Mouse (Mus musculus) myocyte (in vitro differentiated cells): ENCODE results near the gene Camk1. TPM values are rescaled to one million over a fixed set of nuclear protein-coding genes. Genes with fewer than 3 reads are reported as not detected.

ENCODE experiments used
- H3K27me3 ChIP-seq: one replicate; pipeline ENCODE4 v1.6.1; 2011; ENCODE audit not compliant: control insufficient read depth, insufficient read depth, insufficient read length
- H3K36me3 ChIP-seq: one replicate; pipeline ENCODE4 v1.6.1; 2011; ENCODE audit not compliant: control insufficient read depth, insufficient read depth
- H3K4me2 ChIP-seq: one replicate; pipeline ENCODE4 v1.6.1; 2011; ENCODE audit warnings: low read depth, control low read depth
- H3K4me3 ChIP-seq: one replicate; pipeline ENCODE4 v1.5.1; 2011; ENCODE audit warnings: mild to moderate bottlenecking, control low read depth, moderate library complexity
- H3K79me2 ChIP-seq: one replicate; pipeline ENCODE4 v1.6.1; 2011; ENCODE audit not compliant: control insufficient read depth, insufficient read depth
- H3ac ChIP-seq: one replicate; pipeline ENCODE4 v1.6.1; 2011; ENCODE audit not compliant: control insufficient read depth, insufficient read length
- CEBPB ChIP-seq: IDR thresholded peaks from 2 replicates; pipeline ENCODE4 v1.6.1; 2011; ENCODE audit warnings: mild to moderate bottlenecking, moderate library complexity; ENCODE audit not compliant: poor library complexity, insufficient read depth, severe bottlenecking
- E2F4 ChIP-seq: IDR thresholded peaks from one replicate; pipeline ENCODE4 v1.6.1; 2011; ENCODE audit warnings: mild to moderate bottlenecking, control low read depth, moderate library complexity; ENCODE audit not compliant: insufficient read depth
- MAX ChIP-seq: IDR thresholded peaks from one replicate; pipeline ENCODE4 v1.6.1; 2011; ENCODE audit warnings: low read depth, mild to moderate bottlenecking, control low read depth
- MYOD1 ChIP-seq, 3 experiments: IDR thresholded peaks; one replicate each; pipeline ENCODE4 v1.6.1; 2011; ENCODE audit warnings: control low read depth in 2 of 3, low read depth in 2 of 3, mild to moderate bottlenecking in 2 of 3, moderate library complexity in 1 of 3; ENCODE audit not compliant: insufficient read length in 2 of 3, control insufficient read depth in 1 of 3
- MYOG ChIP-seq, 3 experiments: IDR thresholded peaks; one replicate each; pipeline ENCODE4 v1.6.1; 2011; ENCODE audit warnings: control low read depth in 2 of 3, low read depth in 2 of 3, mild to moderate bottlenecking in 2 of 3; ENCODE audit not compliant: insufficient read length in 2 of 3, control insufficient read depth in 1 of 3, insufficient read depth in 1 of 3
- POLR2A ChIP-seq: IDR thresholded peaks from one replicate; pipeline ENCODE4 v1.6.1; 2011; ENCODE audit warnings: low read depth, mild to moderate bottlenecking, control low read depth, moderate library complexity; ENCODE audit not compliant: insufficient read length
- POLR2AphosphoS2 ChIP-seq: IDR thresholded peaks from one replicate; pipeline ENCODE4 v1.6.1; 2011; ENCODE audit warnings: low read depth, control low read depth; ENCODE audit not compliant: insufficient read length
- REST ChIP-seq: IDR thresholded peaks from one replicate; pipeline ENCODE4 v1.6.1; 2011; ENCODE audit warnings: mild to moderate bottlenecking, control low read depth, moderate library complexity; ENCODE audit not compliant: insufficient read depth, insufficient read length
- SRF ChIP-seq: IDR thresholded peaks from one replicate; pipeline ENCODE4 v1.6.1; 2011; ENCODE audit warnings: low read depth; ENCODE audit not compliant: control insufficient read depth, insufficient read length
- TCF12 ChIP-seq: IDR thresholded peaks from one replicate; pipeline ENCODE4 v1.6.1; 2011; ENCODE audit warnings: mild to moderate bottlenecking, control low read depth; ENCODE audit not compliant: poor library complexity, insufficient read depth, severe bottlenecking
- TCF3 ChIP-seq: IDR thresholded peaks from one replicate; pipeline ENCODE4 v1.6.1; 2011; ENCODE audit warnings: low read depth, control low read depth; ENCODE audit not compliant: insufficient read length
- USF1 ChIP-seq: IDR thresholded peaks from one replicate; pipeline ENCODE4 v1.6.1; 2011; ENCODE audit warnings: low read depth, mild to moderate bottlenecking, control low read depth, moderate library complexity
- polyA plus RNA-seq: library from polyadenylated mRNA; unstranded; fragments of >200 nt; fragmentation: generic; extraction: Trizol; gene quantifications from one replicate; pipeline ENCODE4 v1.2.1, GENCODE M21; 2012; ENCODE audit warnings: missing spikeins

Gene Camk1
- polyA plus RNA-seq, 1 experiment, result 44.5 TPM

DNA sequence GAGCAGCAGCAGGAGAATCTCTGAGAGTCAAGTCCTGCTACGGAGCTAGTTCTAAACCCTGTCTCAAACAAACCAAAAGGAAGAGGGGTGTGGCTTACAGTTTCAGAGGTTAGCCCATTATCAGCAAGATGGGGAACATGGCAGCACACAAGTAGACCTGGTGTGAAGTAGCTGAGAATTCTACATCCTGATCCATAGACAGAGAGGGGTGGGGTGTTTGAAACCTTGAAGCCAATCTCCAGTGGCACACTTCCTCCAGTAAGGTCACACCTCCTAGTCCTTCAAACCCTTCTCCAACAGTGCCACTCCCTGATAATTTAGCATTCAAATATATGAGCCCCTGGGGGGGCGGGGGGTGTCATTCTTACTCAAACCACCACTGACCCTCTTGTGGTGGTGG is 47.7 kb downstream of the Camk1 start:
- no peaks in the 10 kb centered on the region for H3K79me2 ChIP-seq
- no peaks in the 10 kb centered on the region for H3K36me3 ChIP-seq
- H3K27me3 ChIP-seq, result no peaks in the 10 kb centered on the region
- no peak overlapping the region for H3K4me3 ChIP-seq
- no peak overlapping the region for H3ac ChIP-seq
- no peak overlapping the region for H3K4me2 ChIP-seq
- TF ChIP-seq MYOG (IDR thresholded peaks at IDR 0.05; ENCODE audit: control insufficient read depth in 1 of 3, insufficient read depth in 1 of 3, insufficient read length in 2 of 3, low read depth in 2 of 3) (no peak), E2F4 (no peak)

GRCm38 (mm10) chr6:113292938-113293337 is 50.8 kb downstream of the Camk1 start:
- no peak overlapping the region for H3ac ChIP-seq
- H3K4me3 ChIP-seq, result no peak overlapping the region
- no peaks in the 10 kb centered on the region for H3K27me3 ChIP-seq
- TF ChIP-seq MAX (no peak), REST (no peak), MYOD1 (IDR thresholded peaks at IDR 0.05; ENCODE audit: control insufficient read depth in 1 of 3, insufficient read length in 2 of 3, low read depth in 2 of 3) (no peak)
- peak overlapping the region; percentile 1 for H3K4me2 ChIP-seq
- no peaks in the 10 kb centered on the region for H3K36me3 ChIP-seq
- H3K79me2 ChIP-seq, result no peaks in the 10 kb centered on the region

DNA sequence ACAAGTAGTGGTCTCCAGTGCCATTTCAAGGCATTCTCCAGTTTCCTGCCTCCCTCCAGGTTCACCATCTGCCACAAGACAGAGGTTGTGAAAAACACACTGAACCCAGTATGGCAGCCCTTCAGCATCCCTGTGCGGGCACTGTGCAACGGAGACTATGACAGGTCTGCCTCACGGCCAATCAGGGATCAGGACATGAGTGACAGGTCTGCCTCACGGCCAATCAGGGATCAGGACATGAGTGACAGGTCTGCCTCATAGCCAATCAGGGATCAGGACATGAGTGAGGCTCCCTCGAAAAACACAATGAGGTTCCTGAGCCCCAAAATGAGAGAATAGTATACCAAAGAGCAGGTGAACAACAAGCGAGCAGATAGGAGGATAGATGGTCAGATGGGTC is 53.4 kb downstream of the Camk1 start:
- H3ac ChIP-seq, result no peak overlapping the region
- no peaks in the 10 kb centered on the region for H3K79me2 ChIP-seq
- H3K4me2 ChIP-seq, result no peak overlapping the region
- H3K27me3 ChIP-seq, result no peaks in the 10 kb centered on the region
- no peaks in the 10 kb centered on the region for H3K36me3 ChIP-seq
- H3K4me3 ChIP-seq, result no peak overlapping the region
- TF ChIP-seq MYOG (IDR thresholded peaks at IDR 0.05; ENCODE audit: control insufficient read depth in 1 of 3, insufficient read depth in 1 of 3, insufficient read length in 2 of 3, low read depth in 2 of 3) (no peak), POLR2A (no peak), TCF3 (no peak), REST (no peak), USF1 (no peak), MYOD1 (IDR thresholded peaks at IDR 0.05; ENCODE audit: control insufficient read depth in 1 of 3, insufficient read length in 2 of 3, low read depth in 2 of 3) (no peak), E2F4 (no peak), TCF12 (no peak), MAX (no peak), SRF (no peak), CEBPB (no peak), POLR2AphosphoS2 (no peak)

- Histone ChIP-seq H3K36me3 (no peaks in the 10 kb centered on the region), H3ac (no peak overlapping the region), H3K79me2 (no peaks in the 10 kb centered on the region), H3K4me3 (no peak overlapping the region), H3K4me2 (no peak overlapping the region), H3K27me3 (peaks cover 4% of the 10 kb centered on the region)
- TF ChIP-seq REST (no peak), TCF3 (no peak), CEBPB (no peak), MYOG (IDR thresholded peaks at IDR 0.05; ENCODE audit: control insufficient read depth in 1 of 3, insufficient read depth in 1 of 3, insufficient read length in 2 of 3, low read depth in 2 of 3) (no peak), POLR2A (no peak), E2F4 (no peak), TCF12 (no peak)
These were observed 54.4 kb downstream of the Camk1 start for GRCm38 (mm10) chr6:113289346-113289745.

- H3K79me2 ChIP-seq, result no peaks in the 10 kb centered on the region
- peaks cover 25% of the 10 kb centered on the region for H3K27me3 ChIP-seq
- TF ChIP-seq E2F4 (no peak), CEBPB (no peak), MAX (no peak), POLR2A (no peak), TCF3 (no peak), TCF12 (no peak), USF1 (no peak), REST (no peak), MYOG (IDR thresholded peaks at IDR 0.05; ENCODE audit: control insufficient read depth in 1 of 3, insufficient read depth in 1 of 3, insufficient read length in 2 of 3, low read depth in 2 of 3) (no peak), POLR2AphosphoS2 (no peak), MYOD1 (IDR thresholded peaks at IDR 0.05; ENCODE audit: control insufficient read depth in 1 of 3, insufficient read length in 2 of 3, low read depth in 2 of 3) (no peak), SRF (no peak)
- no peaks in the 10 kb centered on the region for H3K36me3 ChIP-seq
- no peak overlapping the region for H3ac ChIP-seq
- no peak overlapping the region for H3K4me3 ChIP-seq
- no peak overlapping the region for H3K4me2 ChIP-seq
These were observed 56.5 kb downstream of the Camk1 start for GRCm38 (mm10) chr6:113287236-113287635.
